Mouse (Mus musculus) liver, adult 2 months (tissue): Measurements from ENCODE around the gene Vmn1r1.

ENCODE experiments used
- CTCF ChIP-seq: fragments of 200-500 bp; IDR thresholded peaks from 2 replicates; pipeline ENCODE4 v1.5.1; 2011; ENCODE audit warnings: low read depth, low read length, control low read depth
- POLR2A ChIP-seq: fragments of 200-500 bp; IDR thresholded peaks from 2 replicates; pipeline ENCODE4 v1.6.1; 2011; ENCODE audit warnings: low read length, control low read depth; ENCODE audit not compliant: insufficient read depth; ENCODE audit errors: extremely low read depth

GRCm38 (mm10) chr1:182189669-182190440 is 25.6 kb upstream of the Vmn1r1 start:
- TF ChIP-seq CTCF = no peak
- no peak for TF ChIP-seq POLR2A
